Mouse (Mus musculus) bone marrow, adult 2 months (tissue): ENCODE measurements around the gene Acsbg2. TPM values are rescaled to one million over a fixed set of nuclear protein-coding genes. Genes with fewer than 3 reads are reported as not detected.
A peak's percentile ranks its signal among the peaks of the same experiment; 100 is the strongest.

ENCODE experiments used
- H3K27ac ChIP-seq: fragments of 200-500 bp; 2 replicates; pipeline ENCODE4 v1.5.1; 2012; ENCODE audit warnings: low read depth, mild to moderate bottlenecking, control low read depth, inconsistent platforms, low read length; ENCODE audit not compliant: control insufficient read depth, poor library complexity, insufficient read depth
- H3K4me1 ChIP-seq: fragments of 200-500 bp; 2 replicates; pipeline ENCODE4 v1.6.1; 2011; ENCODE audit warnings: low read length; ENCODE audit not compliant: control insufficient read depth, insufficient read depth
- H3K4me3 ChIP-seq: fragments of 200-500 bp; replicated peaks from 2 replicates; pipeline ENCODE3; 2011; ENCODE audit warnings: mild to moderate bottlenecking, low read depth, low read length, control low read depth; ENCODE audit not compliant: control insufficient read depth
- CTCF ChIP-seq: fragments of 200-500 bp; IDR thresholded peaks from 2 replicates; pipeline ENCODE4 v1.5.1; 2011; ENCODE audit warnings: low read length, control low read depth; ENCODE audit not compliant: control insufficient read depth, insufficient read depth
- POLR2A ChIP-seq: fragments of 200-500 bp; IDR thresholded peaks from 2 replicates; pipeline ENCODE4 v1.6.1; 2011; ENCODE audit warnings: low read depth, mild to moderate bottlenecking, control low read depth, low read length, borderline replicate concordance; ENCODE audit not compliant: control insufficient read depth
- WGBS: fragments of 180-500 bp; shearing (Covaris S2); methylation state at CpG from one replicate; pipeline ENCODE4 v1.1.7; 2018; 5-methylcytosine and 5-hydroxymethylcytosine counted together
- polyA plus RNA-seq: library from polyadenylated mRNA; stranded (reverse); fragments of >200 nt; gene quantifications from 2 replicates; pipeline ENCODE4 v1.2.4, GENCODE M21; 2011; ENCODE audit warnings: low replicate concordance; ENCODE audit not compliant: missing spikeins, insufficient read depth, insufficient read length

The Acsbg2 gene
- polyA plus RNA-seq, 1 experiment, result not detected

DNA sequence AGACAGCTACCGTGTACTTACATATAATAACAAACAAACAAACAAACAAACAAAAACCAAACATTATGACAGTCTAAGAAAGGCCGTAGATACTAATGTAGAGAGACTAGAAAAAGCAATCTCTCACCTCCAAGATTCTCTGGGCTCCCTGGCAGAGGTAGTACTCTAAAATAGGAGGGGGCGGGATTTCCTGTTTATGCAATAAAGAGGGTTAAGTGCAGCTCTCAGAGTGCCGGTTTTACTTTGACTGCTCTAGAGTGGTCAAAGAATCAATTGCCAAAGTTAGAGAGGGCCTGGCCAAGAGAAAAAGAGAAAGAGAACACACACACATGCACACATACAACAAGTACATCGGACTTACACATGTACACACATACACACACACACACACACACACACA, 32.1 kb downstream of the Acsbg2 start:
- TF ChIP-seq POLR2A (no peak), CTCF (no peak)
- no peak overlapping the region for H3K27ac ChIP-seq
- H3K4me3 ChIP-seq, result no peak overlapping the region
- peaks cover 4% of the 10 kb centered on the region for H3K4me1 ChIP-seq
- 29% methylated on average over 5 of the region's 5 CpGs for WGBS

DNA sequence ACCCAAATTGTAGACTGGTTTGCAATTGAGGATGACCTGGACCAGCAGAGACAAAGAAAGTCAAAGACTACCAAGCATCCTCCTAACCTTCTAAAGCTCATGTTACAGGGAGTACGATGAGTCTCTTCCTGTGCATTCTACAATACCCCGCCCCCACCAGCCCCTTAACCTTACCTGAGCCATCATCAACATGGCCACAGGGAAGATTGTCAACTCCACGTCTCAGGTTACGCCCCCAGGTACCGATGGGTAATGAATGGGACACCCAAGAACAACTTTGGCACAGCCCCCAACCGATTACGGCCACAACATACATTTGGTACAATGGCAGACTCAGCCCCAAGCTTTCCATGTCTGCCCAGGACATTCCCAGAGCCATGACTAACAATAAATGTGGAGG, 33.7 kb downstream of the Acsbg2 start:
- TF ChIP-seq POLR2A, result no peak
- TF ChIP-seq CTCF, result no peak
- 85% methylated on average over 7 of the region's 7 CpGs for WGBS
- Histone ChIP-seq H3K27ac (no peak overlapping the region), H3K4me3 (no peak overlapping the region), H3K4me1 (peaks cover 4% of the 10 kb centered on the region)

DNA sequence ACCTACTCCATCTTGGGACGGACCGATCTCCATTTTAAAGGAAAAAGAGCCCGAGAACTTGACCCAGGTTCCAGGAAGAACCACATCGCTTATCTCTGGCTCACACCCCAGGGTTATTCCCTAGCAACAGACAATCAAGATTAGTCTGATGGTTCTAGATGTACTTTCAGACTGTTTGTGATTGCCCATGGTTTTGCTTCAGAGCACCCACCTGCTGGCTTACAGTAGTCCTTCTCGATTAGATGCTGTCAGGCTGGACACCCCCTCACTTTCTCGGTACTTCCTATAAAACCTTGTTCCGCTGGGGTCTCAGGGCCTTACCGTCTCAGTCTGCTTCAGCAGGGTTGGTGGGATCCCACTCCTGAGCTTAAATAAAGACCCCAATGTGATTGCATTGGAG, 37.9 kb downstream of the Acsbg2 start:
- Histone ChIP-seq H3K4me1 (no peaks in the 10 kb centered on the region; the same call in 1 of the 2 replicates), H3K27ac (peak overlapping the region; percentile 76; the same call in 1 of the 2 replicates), H3K4me3 (no peak overlapping the region)
- 69% methylated on average over 8 of the region's 8 CpGs for WGBS
- TF ChIP-seq POLR2A (no peak), CTCF (no peak)

DNA sequence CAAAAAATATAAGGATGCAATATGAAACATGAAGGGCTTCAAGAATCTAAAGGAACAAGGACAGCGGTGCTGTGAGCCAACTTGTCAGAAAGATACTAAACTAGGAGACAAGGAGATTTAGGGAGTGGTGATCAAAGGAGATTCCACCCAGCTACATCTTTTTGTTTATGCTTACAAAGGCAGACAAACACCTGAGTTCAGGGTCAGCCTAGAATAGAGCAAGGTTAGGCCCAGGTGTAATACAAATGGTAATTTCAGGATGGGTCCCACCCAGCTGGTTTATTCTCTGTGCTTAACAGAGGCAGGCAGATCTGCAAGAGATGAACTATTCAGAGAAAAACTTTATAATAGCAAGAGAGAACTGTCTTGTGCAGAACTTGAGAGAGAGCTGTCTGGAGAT, 40.9 kb downstream of the Acsbg2 start:
- no peak overlapping the region for H3K27ac ChIP-seq
- H3K4me1 ChIP-seq, result no peaks in the 10 kb centered on the region; the same call in 1 of the 2 replicates
- H3K4me3 ChIP-seq, result no peak overlapping the region
- TF ChIP-seq POLR2A (no peak), CTCF (no peak)
- 100% methylated on average over 1 of the region's 1 CpGs for WGBS

DNA sequence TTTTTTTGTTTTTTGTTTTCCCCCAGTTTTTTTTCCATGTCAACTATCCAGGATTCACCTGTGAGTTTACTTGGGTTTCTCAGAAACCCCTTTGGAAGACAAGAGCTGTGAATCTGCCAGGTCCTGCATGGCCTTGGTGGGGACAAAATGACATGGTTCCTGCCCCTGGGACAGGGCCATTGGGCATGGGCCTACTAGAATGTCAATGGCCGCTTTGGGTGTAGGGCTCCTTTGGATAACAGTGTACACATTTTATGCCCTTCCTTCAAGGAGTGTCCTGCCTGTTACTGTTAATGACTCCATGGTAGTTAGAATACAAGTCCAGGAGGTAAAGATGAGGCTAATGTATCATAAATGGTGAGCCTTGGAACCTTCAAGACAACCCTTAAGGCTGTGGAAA, 41.3 kb downstream of the Acsbg2 start:
- no peak overlapping the region for H3K4me3 ChIP-seq
- no peak overlapping the region for H3K27ac ChIP-seq
- TF ChIP-seq POLR2A (no peak), CTCF (no peak)
- 94% methylated on average over 1 of the region's 1 CpGs for WGBS
- H3K4me1 ChIP-seq, result no peaks in the 10 kb centered on the region; the same call in 1 of the 2 replicates

DNA sequence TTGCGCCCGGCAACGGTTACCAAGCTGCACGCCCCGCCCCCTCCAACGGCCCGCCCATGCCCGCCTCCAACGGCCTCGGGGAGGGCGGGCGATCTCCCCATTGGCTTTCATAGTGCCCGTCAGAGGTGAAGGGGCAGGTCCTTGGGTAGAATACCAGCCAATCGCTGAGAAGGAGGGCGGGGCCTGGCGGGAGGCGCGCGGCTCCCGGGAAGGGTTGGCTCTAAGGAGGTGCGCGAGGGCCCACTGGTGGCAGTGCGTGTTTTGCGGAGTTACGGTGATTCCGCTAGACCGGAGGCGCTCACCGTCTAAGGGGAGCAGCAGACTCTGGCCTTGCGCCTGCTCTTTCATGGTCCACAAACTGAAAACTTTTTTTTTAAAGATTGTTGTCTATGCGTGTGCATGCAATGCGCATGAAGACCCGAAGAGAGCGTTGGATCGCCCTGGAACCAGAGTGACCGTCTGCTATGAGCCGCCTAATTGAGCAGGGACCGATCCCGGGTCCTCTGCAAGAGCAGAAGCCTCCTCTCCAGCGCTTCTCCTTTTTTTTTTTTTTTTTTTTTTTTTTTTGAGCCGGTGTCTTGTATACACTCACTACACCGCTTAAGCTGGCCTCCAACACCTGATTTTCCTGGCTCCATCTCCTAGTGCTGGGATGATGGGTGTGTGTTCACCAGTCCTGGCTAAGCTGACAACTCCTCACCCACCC, 43.0 kb downstream of the Acsbg2 start:
- H3K27ac ChIP-seq, result peak overlapping the region; percentile 4; the same call in 1 of the 2 replicates
- under 1% methylated on average over 40 of the region's 42 CpGs for WGBS
- TF ChIP-seq POLR2A (peak; percentile 63; the same call in 1 of the 2 replicates), CTCF (peak; percentile 65)
- no peaks in the 10 kb centered on the region; the same call in 1 of the 2 replicates for H3K4me1 ChIP-seq
- H3K4me3 ChIP-seq, result peak overlapping the region; percentile 62

DNA sequence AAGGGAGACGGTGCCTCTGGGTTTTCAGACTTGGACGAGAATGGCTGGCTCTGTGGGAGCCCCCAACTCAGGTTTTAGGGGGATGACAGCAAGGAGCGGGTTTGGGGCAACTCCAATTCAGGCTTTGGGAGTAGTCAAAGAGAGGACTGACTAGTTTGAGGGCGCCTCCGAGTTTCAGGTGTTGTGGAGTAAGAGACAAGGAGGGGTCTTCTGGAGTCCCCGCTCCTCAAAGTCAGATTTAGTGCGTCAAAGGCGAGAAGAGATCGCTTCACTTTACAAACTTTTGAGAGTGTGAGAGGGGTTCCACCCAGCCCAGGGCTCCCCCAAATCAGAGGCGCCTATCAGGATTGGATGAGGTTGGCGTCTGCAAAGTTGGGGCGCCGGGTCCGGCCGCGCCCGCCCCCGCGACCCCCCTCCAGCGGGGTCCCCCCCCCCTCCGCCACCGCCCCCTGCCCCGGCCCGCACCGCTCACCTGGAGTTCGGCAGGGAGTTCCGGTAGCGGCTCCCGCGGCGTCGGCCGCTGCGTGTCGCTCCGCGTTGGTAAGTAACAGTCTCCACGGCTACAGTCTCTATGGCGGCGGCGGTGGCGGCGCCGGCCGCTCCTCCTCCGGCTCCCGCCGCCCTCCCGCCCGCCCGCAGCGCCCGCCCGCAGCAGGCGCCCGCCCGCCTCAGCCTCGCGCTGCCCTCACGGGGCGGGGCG, 43.7 kb downstream of the Acsbg2 start, which contains the start of gene Rfx2:
Gene Rfx2, minus strand, starts transcription at position 603 of the 700 bp plus-strand sequence.
- H3K27ac ChIP-seq, result peak within 1 kb of the TSS; percentile 10; the same call in 1 of the 2 replicates
- WGBS, result under 1% methylated on average over 47 of the region's 62 CpGs
- no peaks in the 10 kb centered on the region; the same call in 1 of the 2 replicates for H3K4me1 ChIP-seq

DNA sequence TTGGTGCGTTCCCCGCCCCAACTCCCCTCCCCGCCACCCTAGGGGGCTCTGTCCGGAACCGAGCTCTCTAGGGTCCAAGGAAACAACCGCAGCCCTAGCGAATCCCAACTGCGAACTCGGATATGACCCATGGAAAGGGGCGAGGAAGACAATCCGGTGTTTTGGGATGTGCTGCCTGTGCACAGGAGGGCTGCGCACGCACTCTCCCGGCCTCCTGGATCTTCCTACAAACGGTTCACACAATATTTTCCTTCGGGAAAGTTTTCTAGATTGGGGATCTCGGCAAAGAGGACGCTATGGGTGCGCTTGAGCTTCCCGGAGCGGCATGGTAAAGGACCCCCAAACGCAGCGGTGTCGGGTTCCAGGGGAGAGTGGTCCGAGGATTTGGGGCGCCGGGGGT, 44.5 kb downstream of the Acsbg2 start:
- H3K4me1 ChIP-seq, result no peaks in the 10 kb centered on the region; the same call in 1 of the 2 replicates
- peak overlapping the region; percentile 69 for H3K4me3 ChIP-seq
- H3K27ac ChIP-seq, result no peak overlapping the region; the same call in 1 of the 2 replicates
- no peak for TF ChIP-seq CTCF
- no peak for TF ChIP-seq POLR2A
- 10% methylated on average over 27 of the region's 27 CpGs for WGBS

More for the DNA sequence above, 43.7 kb downstream of the Acsbg2 start, which contains the start of gene Rfx2:
- TF ChIP-seq CTCF, result no peak
- no peak for TF ChIP-seq POLR2A
- peak within 1 kb of the TSS; percentile 69 for H3K4me3 ChIP-seq
